Mouse (Mus musculus) gastrocnemius, postnatal 25 days (tissue): ENCODE results near the gene Hes3. TPM values are rescaled to one million over a fixed set of nuclear protein-coding genes. Genes with fewer than 3 reads are reported as not detected.

Experiments used
- DNase-seq: peaks from one replicate; pipeline ENCODE4 v3.0.0; 2022
- total RNA-seq, 2 experiments: library from RNA; stranded (reverse); gene quantifications; 1 replicate in 1 of 2; 2 replicates in 1 of 2; pipeline ENCODE4 v1.2.3; 2021

Gene Hes3
- total RNA-seq, 2 experiments from 2014 or later = not detected

DNA sequence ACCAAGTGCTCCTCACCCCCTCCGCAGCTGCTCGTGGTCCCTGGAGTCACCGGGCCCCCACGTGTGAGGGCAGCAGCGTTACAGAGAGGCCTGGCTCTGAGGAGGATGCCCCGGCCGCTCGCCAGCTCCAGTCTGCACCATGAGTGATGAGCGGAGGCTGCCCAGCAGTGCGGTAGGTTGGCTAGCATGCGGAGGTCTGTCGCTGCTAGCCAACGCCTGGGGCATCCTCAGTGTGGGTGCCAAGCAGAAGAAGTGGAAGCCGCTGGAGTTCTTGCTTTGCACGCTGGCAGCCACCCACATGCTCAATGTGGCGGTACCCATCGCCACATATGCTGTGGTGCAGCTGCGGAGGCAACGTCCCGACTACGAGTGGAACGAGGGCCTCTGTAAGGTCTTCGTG is 12.5 kb downstream of the Hes3 start:
- DNase-seq = no peak

GRCm38 (mm10) chr4:152277916-152278315 is 13.5 kb downstream of the Hes3 start:
- no peak for DNase-seq

DNA sequence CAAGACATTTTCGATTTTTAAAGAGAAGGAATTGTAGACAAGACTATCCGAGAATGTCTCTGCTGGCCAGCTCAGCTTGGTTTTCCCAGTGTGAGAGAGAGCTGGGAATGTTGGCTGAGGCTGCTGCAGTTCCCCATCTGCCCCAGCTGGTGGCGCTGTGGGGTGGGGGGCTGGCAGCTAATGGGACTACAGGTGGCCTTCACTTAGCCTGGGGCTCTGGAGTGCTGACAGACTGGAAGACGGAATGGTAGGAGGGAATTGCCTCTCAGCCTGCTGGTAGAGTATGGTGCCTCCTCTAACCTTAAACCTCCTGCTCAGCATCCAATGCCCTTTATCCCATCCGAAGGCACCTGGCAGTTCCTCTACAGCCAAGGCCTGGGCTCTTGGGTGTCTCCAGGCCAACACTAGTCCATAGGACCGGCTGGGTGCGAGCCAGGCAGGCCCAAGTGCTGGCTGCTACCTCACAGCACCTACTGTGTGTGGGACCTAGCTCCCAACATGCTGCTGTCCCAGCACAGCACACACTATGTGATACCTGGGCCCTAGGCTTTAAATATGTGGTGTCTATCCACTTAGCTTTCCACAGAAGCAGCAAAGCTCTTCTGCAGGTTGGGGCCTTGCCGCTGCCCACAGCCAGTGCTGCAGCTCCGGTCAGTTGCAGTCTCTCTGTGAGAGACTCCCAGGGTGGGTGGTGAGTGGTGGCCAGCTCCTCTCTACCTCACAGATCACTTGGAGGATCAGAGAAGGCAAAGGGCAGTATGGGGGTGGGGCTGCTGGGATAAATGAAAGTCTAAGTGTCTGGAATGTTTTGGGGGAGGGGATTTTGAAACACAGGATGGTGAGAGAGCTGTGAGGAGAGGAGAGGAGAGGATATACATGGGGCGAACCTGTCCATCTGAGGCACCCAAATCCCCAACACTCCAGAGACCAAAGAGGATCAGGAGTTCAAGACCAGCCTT is 14.8 kb downstream of the Hes3 start:
- DNase-seq = no peak

DNA sequence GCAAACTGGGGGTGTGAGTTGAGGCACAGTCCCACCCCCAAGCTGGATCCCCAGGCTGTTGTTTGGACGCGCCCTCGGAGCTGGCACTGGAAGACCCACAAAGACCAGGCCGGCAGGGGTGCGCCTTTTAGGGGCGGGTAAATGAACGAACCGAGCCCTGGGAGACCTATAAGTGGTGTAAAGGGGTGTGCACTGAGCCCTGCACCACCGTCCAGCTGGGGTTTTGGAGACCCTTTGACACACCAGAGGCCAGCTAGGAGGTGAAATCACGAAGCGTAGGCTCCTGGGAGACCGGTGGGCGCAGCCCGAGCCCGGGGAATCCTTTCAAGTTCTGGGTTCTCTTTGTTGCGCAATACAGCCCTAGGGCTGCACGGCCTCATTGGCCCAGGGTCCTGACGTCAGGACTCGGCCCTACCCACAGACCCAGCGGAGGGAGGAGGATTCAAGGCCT is 16.8 kb downstream of the Hes3 start:
- peak; percentile 65 for DNase-seq

GRCm38 (mm10) chr4:152273621-152274236 is 17.7 kb downstream of the Hes3 start, which contains the start of gene Gpr153:
Gene Gpr153 (plus strand): TSS chr4:152274232.
- peak; percentile 77 for DNase-seq

- DNase-seq = no peak
Measured at GRCm38 (mm10) chr4:152273191-152273590, 18.3 kb downstream of the Hes3 start.

- peak; percentile 85 for DNase-seq
Measured at GRCm38 (mm10) chr4:152272449-152273049, 18.9 kb downstream of the Hes3 start.

DNA sequence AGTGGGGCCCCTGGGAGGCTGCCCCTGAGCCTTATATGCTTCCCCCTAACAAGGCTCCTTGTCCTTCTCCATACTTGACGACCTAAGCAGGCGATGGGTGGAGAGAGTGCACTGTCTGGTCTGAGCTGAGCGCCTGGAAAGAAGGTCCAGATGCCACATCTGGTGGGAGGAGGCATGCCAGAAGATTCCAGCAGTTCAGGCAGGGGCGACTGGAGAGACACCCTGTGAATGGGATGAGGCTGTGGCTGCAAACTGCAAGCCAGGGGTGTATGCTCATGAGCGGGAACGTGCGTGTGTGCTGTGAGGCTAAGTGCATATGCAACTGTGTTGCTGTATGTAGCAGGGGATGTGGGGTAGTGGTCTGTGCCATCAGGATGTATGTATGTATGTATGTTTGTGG is 19.5 kb downstream of the Hes3 start:
- peak; percentile 59 for DNase-seq

DNA sequence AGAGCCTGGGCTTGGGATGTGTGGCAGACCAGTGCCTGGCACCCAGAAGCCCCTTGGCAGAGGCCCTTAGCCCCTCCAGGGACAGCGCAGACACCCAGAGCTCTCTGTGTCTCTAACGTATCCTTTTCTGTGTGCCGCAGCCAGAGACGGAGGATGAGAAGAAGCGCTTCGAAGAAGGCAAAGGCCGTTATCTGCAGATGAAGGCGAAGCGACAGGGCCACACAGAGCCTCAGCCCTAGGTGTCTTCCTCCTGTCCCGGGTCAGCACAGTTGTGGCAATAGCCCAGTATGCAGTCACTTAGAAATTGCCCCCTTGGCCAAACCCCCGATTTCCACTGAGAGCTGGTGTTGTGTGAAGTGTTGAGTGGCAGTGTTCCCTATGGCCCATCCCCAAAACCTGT is 20.1 kb downstream of the Hes3 start:
- DNase-seq = no peak

- no peak for DNase-seq
Measured at GRCm38 (mm10) chr4:152270599-152270998, 20.9 kb downstream of the Hes3 start.

- no peak for DNase-seq
Measured at GRCm38 (mm10) chr4:152269967-152270366, 21.5 kb downstream of the Hes3 start.

- DNase-seq = peak; percentile 85
Measured at GRCm38 (mm10) chr4:152267748-152268369, 23.6 kb downstream of the Hes3 start.

DNA sequence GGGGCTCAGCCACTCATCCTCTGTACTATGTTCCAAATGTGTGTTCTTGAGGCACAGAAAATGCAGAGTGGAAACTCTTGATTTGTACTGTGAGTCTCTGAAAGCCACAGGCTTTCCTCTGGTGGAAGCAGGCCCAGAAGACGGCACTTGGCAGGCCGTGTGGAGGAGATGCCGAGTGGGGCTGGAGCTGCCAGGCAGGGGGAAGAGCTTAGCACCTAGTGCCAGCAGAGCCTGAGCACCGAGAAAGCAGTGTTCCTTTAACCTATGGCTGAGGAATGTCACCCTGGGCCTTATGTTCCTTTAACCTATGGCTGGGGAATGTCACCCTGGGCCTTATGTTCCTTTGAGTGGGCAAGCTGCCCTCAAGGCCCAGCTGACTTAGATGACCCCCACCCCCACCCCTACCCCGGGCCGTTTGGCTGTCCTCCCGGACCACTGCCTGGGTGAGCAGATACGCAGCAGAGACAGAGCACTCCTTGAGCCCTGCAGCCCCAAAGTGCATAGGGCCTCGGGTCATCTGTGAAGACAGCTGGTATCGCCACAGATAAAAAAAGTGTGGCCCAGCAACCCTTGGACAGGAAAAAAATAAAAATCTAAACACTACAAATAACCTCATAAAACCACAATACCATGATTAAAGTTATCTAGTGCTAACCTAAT is 25.1 kb downstream of the Hes3 start:
- DNase-seq = peak; percentile 82

DNA sequence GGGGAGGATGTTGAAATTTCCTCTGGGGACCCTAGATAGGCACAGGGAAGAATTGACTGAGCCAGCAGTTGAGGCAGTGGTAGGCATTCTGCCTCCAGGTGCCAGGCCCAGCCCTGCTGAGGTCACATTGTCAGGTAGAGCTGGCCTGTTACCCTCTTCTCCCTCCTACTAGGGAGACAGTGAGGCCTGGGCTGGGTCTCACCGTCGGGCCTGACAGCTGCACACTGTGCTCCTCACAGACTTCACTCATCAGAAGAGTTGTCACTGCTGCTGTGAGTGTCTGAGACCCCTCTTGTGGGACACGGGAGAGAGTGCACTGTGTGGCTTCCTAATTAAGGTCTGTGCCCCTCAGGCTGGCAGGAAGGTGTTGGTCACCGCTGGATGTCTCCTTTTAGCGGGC is 25.7 kb downstream of the Hes3 start:
- DNase-seq = no peak

GRCm38 (mm10) chr4:152264867-152265568 is 26.4 kb downstream of the Hes3 start:
- no peak for DNase-seq

GRCm38 (mm10) chr4:152264177-152264530 is 27.3 kb downstream of the Hes3 start:
- DNase-seq = no peak

DNA sequence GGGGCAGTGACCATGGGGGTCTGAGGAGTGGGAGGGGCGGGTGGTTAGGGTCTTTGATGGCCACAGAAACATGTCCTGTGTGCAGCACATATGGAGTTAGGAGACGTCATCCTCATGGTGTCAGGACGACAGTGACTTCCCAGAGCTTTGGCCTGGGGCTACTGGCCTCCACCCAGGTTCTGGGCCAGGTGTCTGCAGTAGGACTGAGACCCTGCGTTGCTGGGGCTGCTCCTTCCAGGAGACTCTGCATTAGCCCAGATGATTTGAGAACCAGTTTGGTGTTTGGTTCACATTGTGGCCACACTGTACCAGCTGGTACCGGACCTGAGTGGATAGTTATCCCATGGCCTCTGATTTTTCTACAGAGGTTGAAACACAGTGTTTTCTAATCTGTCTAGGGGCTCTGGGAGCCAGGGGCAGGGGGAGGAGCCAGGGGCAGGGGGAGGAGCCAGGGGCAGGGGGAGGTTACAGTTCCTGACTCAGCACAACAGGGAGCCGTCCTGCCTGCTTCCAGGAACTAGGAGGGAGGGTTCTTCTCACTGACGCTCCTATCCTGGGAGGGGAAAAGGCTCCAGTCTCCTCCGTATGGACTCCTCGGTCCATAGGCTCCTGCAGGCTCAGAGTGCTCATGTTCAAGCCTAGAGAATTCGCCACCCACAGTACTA is 27.8 kb downstream of the Hes3 start:
- DNase-seq = no peak

- DNase-seq = no peak
Measured at GRCm38 (mm10) chr4:152263089-152263488, 28.4 kb downstream of the Hes3 start.

GRCm38 (mm10) chr4:152262187-152262586 is 29.3 kb downstream of the Hes3 start:
- peak; percentile 56 for DNase-seq

GRCm38 (mm10) chr4:152260451-152260850 is 31.0 kb downstream of the Hes3 start:
- no peak for DNase-seq

GRCm38 (mm10) chr4:152257070-152257469 is 34.4 kb downstream of the Hes3 start:
- DNase-seq = peak; percentile 67
